Mouse (Mus musculus): ENCODE measurements at regions not wholly inside any gene's neighbourhood (a gene's known extent, or its start where the extent isn't known, plus 50 kb on each side); places are given as distances from the start of the nearest gene placed in this dataset.
A peak's percentile ranks its signal among the peaks of the same experiment; 100 is the strongest.

- no peak for DNase-seq
Observed at GRCm38 (mm10) chr15:36427334-36427733, 580.2 kb downstream of the Zfp706 start.

GRCm38 (mm10) chr15:36425902-36426301 is 581.7 kb downstream of the Zfp706 start:
- Histone ChIP-seq H3K27me3 (replicated peaks; ENCODE audit: control insufficient read depth, insufficient read depth, low read length) (no peaks in the 10 kb centered on the region), H3K36me3 (ENCODE audit: control insufficient read depth, insufficient read depth, low read length) (no peaks in the 10 kb centered on the region), H3K27ac (ENCODE audit: insufficient read depth, low read depth, low read length) (no peak overlapping the region), H3K4me3 (ENCODE audit: insufficient read depth, low read depth, low read length) (no peak overlapping the region), H3K4me1 (ENCODE audit: control insufficient read depth, insufficient read depth, low read length) (no peaks in the 10 kb centered on the region)
- TF ChIP-seq CTCF (conservative IDR thresholded peaks at IDR 0.05; ENCODE audit: insufficient read depth, insufficient read length, low read depth, low read length) (no peak), POLR2A (IDR thresholded peaks at IDR 0.05; ENCODE audit: low read depth, low read length) (no peak)
- no peak for DNase-seq
- WGBS, result 86% methylated on average over 8 of the region's 8 CpGs

More at GRCm38 (mm10) chr15:36427334-36427733, 580.2 kb downstream of the Zfp706 start:
- Histone ChIP-seq H3K36me3 (ENCODE audit: control insufficient read depth, insufficient read depth, low read length) (no peaks in the 10 kb centered on the region), H3K4me3 (ENCODE audit: insufficient read depth, low read depth, low read length) (no peak overlapping the region), H3K27me3 (replicated peaks; ENCODE audit: control insufficient read depth, insufficient read depth, low read length) (no peaks in the 10 kb centered on the region), H3K27ac (ENCODE audit: insufficient read depth, low read depth, low read length) (no peak overlapping the region), H3K4me1 (ENCODE audit: control insufficient read depth, insufficient read depth, low read length) (no peaks in the 10 kb centered on the region)
- TF ChIP-seq POLR2A (IDR thresholded peaks at IDR 0.05; ENCODE audit: low read depth, low read length) (no peak), CTCF (conservative IDR thresholded peaks at IDR 0.05; ENCODE audit: insufficient read depth, insufficient read length, low read depth, low read length) (no peak)
- 74% methylated on average over 4 of the region's 4 CpGs for WGBS

- DNase-seq, result no peak
- H3K4me3 ChIP-seq (ENCODE audit: insufficient read depth, low read depth, low read length), result no peak overlapping the region
- TF ChIP-seq POLR2A (IDR thresholded peaks at IDR 0.05; ENCODE audit: low read depth, low read length) (no peak), CTCF (conservative IDR thresholded peaks at IDR 0.05; ENCODE audit: insufficient read depth, insufficient read length, low read depth, low read length) (no peak)
- no peaks in the 10 kb centered on the region for H3K27me3 ChIP-seq (replicated peaks; ENCODE audit: control insufficient read depth, insufficient read depth, low read length)
- H3K27ac ChIP-seq (ENCODE audit: insufficient read depth, low read depth, low read length), result no peak overlapping the region
- 98% methylated on average over 8 of the region's 8 CpGs for WGBS
- no peaks in the 10 kb centered on the region for H3K4me1 ChIP-seq (ENCODE audit: control insufficient read depth, insufficient read depth, low read length)
- no peaks in the 10 kb centered on the region for H3K36me3 ChIP-seq (ENCODE audit: control insufficient read depth, insufficient read depth, low read length)
Observed at GRCm38 (mm10) chr15:36424047-36424446, 583.5 kb downstream of the Zfp706 start.

GRCm38 (mm10) chr15:36422781-36423180 is 584.8 kb downstream of the Zfp706 start:
- no peak overlapping the region; the same call in 1 of the 2 replicates for H3K27ac ChIP-seq (ENCODE audit: insufficient read depth, low read depth, low read length)
- peak; percentile 51 for DNase-seq

GRCm38 (mm10) chr15:36419943-36420480 is 587.6 kb downstream of the Zfp706 start:
- no peaks in the 10 kb centered on the region for H3K36me3 ChIP-seq (ENCODE audit: control insufficient read depth, insufficient read depth, low read length)
- H3K27me3 ChIP-seq (replicated peaks; ENCODE audit: control insufficient read depth, insufficient read depth, low read length), result no peaks in the 10 kb centered on the region
- no peak overlapping the region for H3K4me3 ChIP-seq (ENCODE audit: insufficient read depth, low read depth, low read length)
- WGBS, result 61% methylated on average over 7 of the region's 7 CpGs
- DNase-seq, result peak; percentile 20
- no peak for TF ChIP-seq CTCF (conservative IDR thresholded peaks at IDR 0.05; ENCODE audit: insufficient read depth, insufficient read length, low read depth, low read length)
- no peak overlapping the region for H3K27ac ChIP-seq (ENCODE audit: insufficient read depth, low read depth, low read length)
- no peaks in the 10 kb centered on the region for H3K4me1 ChIP-seq (ENCODE audit: control insufficient read depth, insufficient read depth, low read length)

More at GRCm38 (mm10) chr15:36422781-36423180, 584.8 kb downstream of the Zfp706 start:
- WGBS, result 53% methylated on average over 3 of the region's 3 CpGs
- TF ChIP-seq POLR2A (IDR thresholded peaks at IDR 0.05; ENCODE audit: low read depth, low read length) (no peak), CTCF (conservative IDR thresholded peaks at IDR 0.05; ENCODE audit: insufficient read depth, insufficient read length, low read depth, low read length) (no peak)
- no peaks in the 10 kb centered on the region for H3K4me1 ChIP-seq (ENCODE audit: control insufficient read depth, insufficient read depth, low read length)
- H3K4me3 ChIP-seq (ENCODE audit: insufficient read depth, low read depth, low read length), result no peak overlapping the region
- no peaks in the 10 kb centered on the region for H3K36me3 ChIP-seq (ENCODE audit: control insufficient read depth, insufficient read depth, low read length)
- no peaks in the 10 kb centered on the region for H3K27me3 ChIP-seq (replicated peaks; ENCODE audit: control insufficient read depth, insufficient read depth, low read length)

GRCm38 (mm10) chr15:36417426-36417825 is 590.1 kb downstream of the Zfp706 start:
- Histone ChIP-seq H3K27ac (ENCODE audit: insufficient read depth, low read depth, low read length) (no peak overlapping the region), H3K4me3 (ENCODE audit: insufficient read depth, low read depth, low read length) (no peak overlapping the region), H3K27me3 (replicated peaks; ENCODE audit: control insufficient read depth, insufficient read depth, low read length) (no peaks in the 10 kb centered on the region), H3K4me1 (ENCODE audit: control insufficient read depth, insufficient read depth, low read length) (no peaks in the 10 kb centered on the region), H3K36me3 (ENCODE audit: control insufficient read depth, insufficient read depth, low read length) (no peaks in the 10 kb centered on the region)
- TF ChIP-seq POLR2A (IDR thresholded peaks at IDR 0.05; ENCODE audit: low read depth, low read length) (no peak), CTCF (conservative IDR thresholded peaks at IDR 0.05; ENCODE audit: insufficient read depth, insufficient read length, low read depth, low read length) (no peak)
- WGBS, result 79% methylated on average over 3 of the region's 3 CpGs
- no peak for DNase-seq

GRCm38 (mm10) chr15:36415552-36416249 is 591.9 kb downstream of the Zfp706 start:
- 79% methylated on average over 5 of the region's 5 CpGs for WGBS
- Histone ChIP-seq H3K4me1 (ENCODE audit: control insufficient read depth, insufficient read depth, low read length) (no peaks in the 10 kb centered on the region), H3K27ac (ENCODE audit: insufficient read depth, low read depth, low read length) (no peak overlapping the region), H3K36me3 (ENCODE audit: control insufficient read depth, insufficient read depth, low read length) (no peaks in the 10 kb centered on the region), H3K27me3 (replicated peaks; ENCODE audit: control insufficient read depth, insufficient read depth, low read length) (no peaks in the 10 kb centered on the region), H3K4me3 (ENCODE audit: insufficient read depth, low read depth, low read length) (no peak overlapping the region)
- TF ChIP-seq CTCF (conservative IDR thresholded peaks at IDR 0.05; ENCODE audit: insufficient read depth, insufficient read length, low read depth, low read length) (no peak), POLR2A (IDR thresholded peaks at IDR 0.05; ENCODE audit: low read depth, low read length) (no peak)
- DNase-seq, result no peak

Data from kidney, adult 2 months (tissue).